Mouse (Mus musculus) urinary bladder, postnatal 36 days (tissue): ENCODE measurements around the gene Ttll5.

ENCODE experiments used
- DNase-seq, 2 experiments: peaks; one replicate each; pipeline ENCODE4 v3.0.0; 2022; ENCODE audit warnings: low spot score in 2 of 2, mixed read lengths in 1 of 2

Gene Ttll5

DNA sequence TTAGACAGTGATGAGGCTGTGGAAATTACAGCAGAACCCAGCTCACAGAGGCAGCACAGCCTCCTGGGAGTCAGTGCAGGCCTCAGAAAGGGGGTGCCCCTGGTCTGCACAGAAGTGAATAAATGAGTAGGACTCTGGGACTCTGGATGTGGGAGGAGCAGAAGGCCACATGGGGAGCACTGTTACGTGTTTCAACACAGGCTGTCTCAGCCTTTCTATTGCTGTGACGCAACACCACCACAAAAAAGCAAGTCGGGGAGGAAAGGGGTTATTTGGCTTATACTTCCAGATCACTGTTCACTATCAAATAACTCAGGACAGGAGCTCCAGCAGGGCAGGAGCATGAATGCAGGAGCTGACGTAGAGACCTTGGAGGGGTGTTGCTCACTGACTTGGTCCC is 271.3 kb downstream of the Ttll5 start:
- DNase-seq, result no peak

DNA sequence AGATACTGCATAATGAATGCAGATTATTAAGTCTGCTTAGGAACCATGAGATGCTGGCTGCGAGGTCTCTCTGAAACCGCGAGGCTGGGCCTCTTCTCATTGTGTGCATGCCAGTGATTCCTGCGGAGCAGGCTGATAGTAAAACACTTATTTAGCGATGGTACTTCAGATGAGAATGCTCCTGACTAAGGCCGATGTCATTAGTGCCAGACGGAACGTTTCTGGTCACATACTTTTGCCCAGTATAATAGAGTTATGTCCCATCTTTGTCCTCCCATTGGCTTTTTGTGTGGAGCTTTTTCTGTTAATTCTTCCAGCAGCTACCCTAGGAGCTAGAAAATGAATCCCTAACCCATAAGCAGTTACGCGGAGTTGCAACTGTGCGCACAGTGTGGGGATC is 273.3 kb downstream of the Ttll5 start:
- DNase-seq, result no peak

DNA sequence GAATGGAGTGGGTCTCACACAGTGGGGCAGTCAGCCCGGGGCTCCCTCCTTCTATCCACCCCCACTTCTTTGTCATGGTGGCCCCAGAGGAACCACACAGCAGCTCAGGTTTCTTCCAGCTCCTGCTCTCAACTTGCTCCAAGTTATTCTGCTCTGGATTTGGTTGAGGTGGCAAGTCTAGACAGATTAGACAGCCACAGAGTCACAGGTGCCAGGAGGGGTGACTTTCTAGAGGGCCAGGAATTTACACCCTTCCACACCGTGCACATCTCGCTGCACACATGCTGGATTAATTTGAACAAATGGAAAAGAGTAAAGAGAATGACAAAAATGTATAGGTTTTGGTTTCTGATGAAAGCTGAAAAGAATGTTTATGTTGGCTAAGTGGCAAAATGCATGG is 276.3 kb downstream of the Ttll5 start:
- DNase-seq, result no peak

DNA sequence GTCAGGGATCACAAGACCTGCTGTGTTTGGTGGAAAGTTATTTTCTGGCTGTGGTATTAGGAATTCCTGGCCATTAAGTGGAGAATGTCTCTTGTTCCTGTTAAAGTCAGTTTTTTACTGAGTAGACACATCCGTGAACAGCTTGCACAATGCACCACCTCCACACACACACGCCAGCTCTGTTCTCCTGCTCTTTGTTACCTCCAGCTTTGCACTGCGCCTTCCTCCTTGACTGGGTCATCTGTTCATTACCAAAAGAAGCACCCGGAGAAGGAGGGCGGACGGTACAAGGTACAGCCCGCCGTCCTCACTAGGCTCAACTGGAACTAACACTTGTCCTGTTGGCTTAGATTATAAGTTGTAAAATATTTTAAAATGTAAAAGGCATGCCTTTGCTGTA is 278.2 kb downstream of the Ttll5 start:
- no peak for DNase-seq

DNA sequence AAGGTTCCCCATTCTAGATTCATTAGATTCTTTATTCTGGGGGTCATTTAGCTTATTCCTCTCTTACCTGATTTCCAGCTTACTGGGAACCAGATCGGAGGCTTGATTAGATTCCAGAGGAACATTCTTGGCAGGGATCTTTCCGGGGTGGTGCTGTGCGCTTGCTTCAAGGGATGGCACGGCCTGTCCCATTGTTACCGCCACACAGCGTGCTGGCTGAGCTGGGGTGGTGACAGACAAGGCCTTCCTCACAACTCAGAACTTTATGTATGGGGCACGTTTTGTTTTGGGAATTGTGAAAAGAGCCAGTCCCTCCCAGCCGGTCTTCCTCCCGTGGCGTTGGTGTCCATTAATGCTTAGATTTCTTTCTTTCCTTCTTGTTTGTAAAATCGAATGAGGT is 278.9 kb downstream of the Ttll5 start:
- no peak for DNase-seq

DNA sequence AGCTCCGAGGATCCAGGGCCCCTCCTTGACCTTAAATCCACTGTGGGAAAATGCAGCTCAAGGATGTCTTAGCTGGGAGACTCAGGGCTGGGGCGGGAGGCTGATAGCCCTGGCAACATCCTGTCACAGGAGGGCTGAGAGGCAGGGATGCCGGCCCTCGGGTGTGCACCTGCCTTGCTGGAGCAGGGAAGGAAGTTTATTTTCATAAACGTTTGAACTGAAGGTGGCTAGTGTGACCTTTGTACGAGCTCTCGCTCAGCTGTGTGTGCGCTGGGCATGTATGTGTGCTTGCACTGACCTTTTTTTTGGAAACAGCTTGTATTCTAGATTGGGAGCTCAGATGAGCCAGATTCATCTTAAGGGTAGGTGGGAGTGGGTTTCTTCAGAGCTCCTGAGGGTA is 279.4 kb downstream of the Ttll5 start:
- DNase-seq, result no peak

DNA sequence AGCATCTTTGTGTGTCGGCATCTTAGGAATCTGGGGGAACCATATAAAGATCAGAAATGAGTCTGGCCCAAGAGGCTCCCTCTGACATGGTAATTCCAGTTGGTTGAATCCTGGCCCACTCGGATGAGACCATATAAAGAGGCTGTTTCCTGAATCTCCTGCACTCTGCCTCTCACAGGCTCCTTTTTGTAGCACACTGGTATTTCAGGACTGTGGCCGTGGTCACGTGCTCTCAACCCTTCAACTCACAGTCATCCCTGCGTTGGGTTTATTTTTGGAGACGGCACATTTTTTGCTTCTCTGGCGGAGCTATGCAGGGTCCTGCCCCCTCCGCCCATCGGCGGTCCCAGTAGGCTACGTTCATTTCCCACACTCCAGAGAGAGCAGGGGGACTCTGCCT is 279.8 kb downstream of the Ttll5 start:
- DNase-seq, result no peak

DNA sequence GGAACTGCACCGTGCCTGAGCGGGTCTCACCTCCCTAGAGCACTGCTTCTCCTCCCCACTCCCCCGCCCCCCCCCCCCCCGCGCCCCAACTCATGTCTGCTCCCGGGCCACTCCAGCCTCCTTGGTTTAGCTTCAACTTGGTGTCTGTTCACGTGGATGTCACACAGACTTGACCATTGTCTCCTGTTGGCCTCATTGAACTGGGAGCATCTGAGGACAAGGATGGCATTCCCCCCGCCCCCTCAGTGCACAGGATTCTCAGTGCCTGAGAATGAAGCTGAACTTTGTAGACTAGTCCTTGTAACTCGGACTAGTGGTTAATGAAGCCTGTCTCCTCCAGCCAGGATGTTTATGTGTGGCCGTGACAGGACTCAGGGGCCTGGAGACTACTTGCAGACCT is 281.1 kb downstream of the Ttll5 start:
- no peak for DNase-seq

DNA sequence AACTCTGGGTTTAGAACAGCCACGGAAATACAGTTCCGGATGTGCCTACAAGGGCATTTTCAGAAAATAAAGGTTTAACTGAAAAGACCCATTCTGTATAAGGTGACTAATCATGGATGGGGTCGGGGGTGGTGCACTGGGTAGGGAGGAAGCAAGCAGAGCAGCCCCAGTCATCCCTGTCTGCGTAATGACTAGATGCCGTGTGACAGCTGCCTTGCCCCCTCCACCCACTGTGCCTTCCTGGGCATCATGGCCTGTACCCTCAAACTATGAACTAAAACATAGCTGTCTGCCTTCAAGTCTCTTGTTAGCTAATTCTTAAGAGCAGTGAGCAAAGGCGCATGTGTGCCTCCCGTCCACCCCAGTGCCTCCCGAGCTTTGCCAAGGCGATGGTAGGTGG is 281.6 kb downstream of the Ttll5 start:
- DNase-seq, result no peak

DNA sequence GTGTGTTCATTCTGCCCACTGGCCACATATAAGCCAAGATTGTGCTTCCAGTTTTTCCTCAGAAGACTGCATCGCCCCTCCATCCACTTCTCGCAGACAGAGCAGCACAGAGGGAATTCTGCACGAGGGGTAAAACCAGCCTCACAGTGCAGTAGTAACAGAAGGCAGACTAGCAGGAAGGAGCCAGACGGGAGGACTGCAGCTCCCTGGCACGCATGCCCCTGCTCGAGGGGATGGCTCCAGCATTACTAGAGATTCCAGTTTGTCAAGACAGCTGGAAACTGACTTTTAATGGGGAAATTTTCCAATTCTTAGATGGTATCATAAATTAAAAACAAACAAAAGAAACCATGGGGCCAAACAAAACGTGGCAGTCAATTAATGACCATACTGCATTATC is 283.2 kb downstream of the Ttll5 start:
- DNase-seq, result no peak

DNA sequence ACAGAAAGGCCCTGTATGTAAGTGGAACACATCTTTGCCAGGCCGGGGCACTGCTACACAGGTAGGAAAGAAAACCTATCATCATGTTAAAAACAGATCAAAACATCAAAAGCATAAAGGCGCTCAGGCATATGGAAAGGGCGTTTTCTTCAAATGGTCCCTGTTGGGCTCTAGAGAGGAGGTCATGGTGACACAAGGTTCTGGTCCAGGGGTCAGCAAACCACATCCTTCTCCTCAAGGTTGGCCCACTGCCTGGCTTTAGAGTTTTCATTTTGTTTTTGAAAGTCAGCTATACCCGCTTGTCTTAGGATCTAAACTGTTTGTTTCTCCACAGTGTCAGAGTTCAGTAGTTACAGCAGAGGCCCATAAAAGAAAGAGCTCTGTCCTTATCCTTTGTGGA is 285.1 kb downstream of the Ttll5 start:
- no peak for DNase-seq

DNA sequence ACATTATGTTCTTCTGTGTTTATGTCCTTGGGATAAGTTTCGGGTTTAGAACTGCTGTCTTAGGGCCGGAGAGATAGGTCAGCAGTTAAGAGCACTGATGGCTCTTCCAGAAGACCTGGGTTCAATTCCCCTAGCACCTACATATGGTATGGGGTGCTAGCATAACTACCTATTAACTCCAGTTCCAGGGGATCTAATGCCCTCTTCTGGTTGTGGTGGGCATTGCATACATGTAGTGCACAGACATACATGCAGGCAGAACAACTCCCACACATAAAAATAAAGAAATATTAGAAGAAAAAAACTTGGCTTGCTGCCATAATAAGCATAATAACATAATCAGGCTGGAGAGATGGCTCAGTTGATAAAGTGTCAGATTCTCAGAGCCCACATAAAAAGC is 286.2 kb downstream of the Ttll5 start:
- DNase-seq, result no peak
